Mouse (Mus musculus): ENCODE results near the gene Syce1l.

The Syce1l gene

GRCm38 (mm10) chr8:113674611-113675010 lies 31.6 kb downstream of the Syce1l start:
- no peak for DNase-seq

GRCm38 (mm10) chr8:113675281-113675680 lies 32.3 kb downstream of the Syce1l start:
- DNase-seq: no peak

- DNase-seq: no peak
These were observed 33.8 kb downstream of the Syce1l start for GRCm38 (mm10) chr8:113676811-113677210.

GRCm38 (mm10) chr8:113679361-113679760 lies 36.3 kb downstream of the Syce1l start:
- no peak for DNase-seq

- DNase-seq: no peak
These were observed 45.0 kb downstream of the Syce1l start for GRCm38 (mm10) chr8:113687889-113688542.

- no peak for DNase-seq
These were observed 45.5 kb downstream of the Syce1l start for GRCm38 (mm10) chr8:113688543-113688915.

- no peak for DNase-seq
These were observed 48.8 kb downstream of the Syce1l start for GRCm38 (mm10) chr8:113691622-113692343.

GRCm38 (mm10) chr8:113704968-113705367 lies 62.0 kb downstream of the Syce1l start:
- DNase-seq: peak; percentile 24
